Mouse (Mus musculus): Measurements from ENCODE around the gene Etv6.

DNA sequence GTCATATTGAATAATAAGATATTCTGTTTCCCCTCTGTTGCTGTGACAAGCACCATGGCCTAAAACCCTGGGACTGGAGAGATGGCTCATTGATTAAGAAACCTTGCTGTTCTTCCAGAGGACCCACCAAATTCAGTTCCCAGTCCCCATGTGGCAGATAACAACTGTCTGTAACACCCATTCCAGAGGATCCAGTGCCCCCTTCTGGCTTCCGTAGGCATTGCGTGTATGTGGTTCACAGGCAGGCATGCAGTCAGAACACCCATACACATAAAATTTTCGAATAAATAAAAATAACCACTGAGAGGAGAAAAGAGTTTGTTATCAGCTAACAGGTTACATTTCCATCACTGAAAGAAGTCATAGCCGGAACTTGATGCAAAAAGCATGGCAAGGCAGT lies 205.5 kb downstream of the Etv6 start:
- peak; percentile 50 for TF ChIP-seq CTCF (conservative IDR thresholded peaks at IDR 0.05; ENCODE audit: insufficient read depth, insufficient read length, low read depth, low read length)
- no peak for TF ChIP-seq POLR2A (IDR thresholded peaks at IDR 0.05; ENCODE audit: low read depth, low read length)

All from kidney, adult 2 months (tissue).